Mouse (Mus musculus): Measurements from ENCODE around the gene Nrip2. TPM values are rescaled to one million over a fixed set of nuclear protein-coding genes. Genes with fewer than 3 reads are reported as not detected.

Nrip2 gene
- polyA plus RNA-seq, 1 experiment, result 4.9 TPM

GRCm38 (mm10) chr6:128461606-128462005, 62.5 kb downstream of the Nrip2 start:
- H3K36me3 ChIP-seq (ENCODE audit: control insufficient read depth, insufficient read depth, low read length), result no peaks in the 10 kb centered on the region
- no peaks in the 10 kb centered on the region for H3K27me3 ChIP-seq (replicated peaks; ENCODE audit: control insufficient read depth, insufficient read depth, low read length)
- H3K4me1 ChIP-seq (ENCODE audit: control insufficient read depth, insufficient read depth, low read length), result no peaks in the 10 kb centered on the region; the same call in 1 of the 2 replicates
- no peak overlapping the region for H3K27ac ChIP-seq (ENCODE audit: insufficient read depth, low read depth, low read length)
- H3K4me3 ChIP-seq (ENCODE audit: insufficient read depth, low read depth, low read length), result no peak overlapping the region
- no peak for DNase-seq
- TF ChIP-seq POLR2A (IDR thresholded peaks at IDR 0.05; ENCODE audit: low read depth, low read length) (no peak), CTCF (conservative IDR thresholded peaks at IDR 0.05; ENCODE audit: insufficient read depth, insufficient read length, low read depth, low read length) (no peak)

- Histone ChIP-seq H3K27me3 (replicated peaks; ENCODE audit: control insufficient read depth, insufficient read depth, low read length) (no peaks in the 10 kb centered on the region; the same call in 1 of the 2 replicates), H3K27ac (ENCODE audit: insufficient read depth, low read depth, low read length) (no peak overlapping the region), H3K36me3 (ENCODE audit: control insufficient read depth, insufficient read depth, low read length) (no peaks in the 10 kb centered on the region), H3K4me3 (ENCODE audit: insufficient read depth, low read depth, low read length) (no peak overlapping the region), H3K4me1 (ENCODE audit: control insufficient read depth, insufficient read depth, low read length) (no peaks in the 10 kb centered on the region; the same call in 1 of the 2 replicates)
- 78% methylated on average over 4 of the region's 4 CpGs for WGBS
- DNase-seq, result no peak
- TF ChIP-seq CTCF (conservative IDR thresholded peaks at IDR 0.05; ENCODE audit: insufficient read depth, insufficient read length, low read depth, low read length), result no peak
- no peak for TF ChIP-seq POLR2A (IDR thresholded peaks at IDR 0.05; ENCODE audit: low read depth, low read length)
Measured at GRCm38 (mm10) chr6:128464996-128465395, 65.9 kb downstream of the Nrip2 start.

Other genes with a start within 250 kb of the Nrip2 start
- gene Tead4, start 98.5 kb upstream of the Nrip2 start, polyA plus RNA-seq (2012; rRNA removed), result 1.3 and 1.4 TPM in 2 replicates
- 33.6 and 36.3 TPM in 2 replicates for gene Tulp3, start 43.4 kb upstream of the Nrip2 start, polyA plus RNA-seq (2012; rRNA removed)
- 8.4 and 10.6 TPM in 2 replicates for gene Rhno1, start 36.4 kb upstream of the Nrip2 start, polyA plus RNA-seq (2012; rRNA removed)
- 2.4 and 3.7 TPM in 2 replicates for gene Foxm1, start 36.3 kb upstream of the Nrip2 start, polyA plus RNA-seq (2012; rRNA removed)
- not detected in 2 replicates for gene Tex52, start 23.8 kb upstream of the Nrip2 start, polyA plus RNA-seq (2012; rRNA removed)
- not detected in 2 replicates for gene Gm44596, start 23.8 kb upstream of the Nrip2 start, polyA plus RNA-seq (2012; rRNA removed)
- 19.0 and 23.5 TPM in 2 replicates for gene Itfg2, start 25.6 kb downstream of the Nrip2 start, polyA plus RNA-seq (2012; rRNA removed)
- gene Fkbp4, start 39.4 kb downstream of the Nrip2 start, polyA plus RNA-seq (2012; rRNA removed), result 163 and 166 TPM in 2 replicates
- 0.05 and 0.23 TPM in 2 replicates for gene Pzp, start 127.4 kb downstream of the Nrip2 start, polyA plus RNA-seq (2012; rRNA removed)
- gene A2ml1, start 182.3 kb downstream of the Nrip2 start, polyA plus RNA-seq (2012; rRNA removed), result not detected in 2 replicates
- gene Klrb1a, start 224.2 kb downstream of the Nrip2 start, polyA plus RNA-seq (2012; rRNA removed), result 0.20 and 0.35 TPM in 2 replicates